Mouse (Mus musculus): ENCODE measurements around the gene Slc35b2.

DNA sequence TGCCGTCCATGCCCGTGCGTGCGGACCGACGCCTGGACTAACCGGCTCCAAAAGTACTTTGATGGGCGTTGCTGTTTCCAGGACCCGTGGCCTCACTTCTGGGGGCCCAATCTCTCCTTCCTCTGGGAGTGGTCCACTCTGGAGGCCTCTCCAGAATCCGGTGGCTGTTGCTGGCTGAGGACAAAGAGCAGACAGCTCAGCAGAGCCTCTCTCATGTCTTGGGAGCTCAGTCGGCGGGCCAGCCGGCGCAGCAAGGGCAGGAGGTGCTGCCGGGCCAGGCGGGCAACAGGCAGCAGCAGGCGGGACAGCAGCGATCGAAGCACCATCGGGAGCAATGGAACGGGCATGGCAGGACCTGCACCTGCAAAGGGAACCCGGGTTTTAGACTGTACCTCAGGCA is 37.7 kb downstream of the Slc35b2 start:
- TF ChIP-seq EP300 (IDR thresholded peaks at IDR 0.05; ENCODE audit: low read depth) (no peak), CTCF (IDR thresholded peaks at IDR 0.05; ENCODE audit: low read depth) (no peak)
